Mouse (Mus musculus) layer of hippocampus, postnatal 14 days (tissue): ENCODE measurements at regions not wholly inside any gene's neighbourhood (a gene's known extent, or its start where the extent isn't known, plus 50 kb on each side); places are given as distances from the start of the nearest gene placed in this dataset.
"Not testable (repeated sequence)": the region's sequence is repeated elsewhere in the genome, so short reads cannot be mapped to it uniquely, and the experiment has no call there.

Source experiments
- DNase-seq, 2 experiments: peaks; one replicate each; pipeline ENCODE4 v3.0.0; 2021 to 2022; ENCODE audit warnings: low spot score in 2 of 2, mixed read lengths in 1 of 2

GRCm38 (mm10) chr6:53233777-53234176, 53.3 kb upstream of the Creb5 start:
- DNase-seq = no peak

DNA sequence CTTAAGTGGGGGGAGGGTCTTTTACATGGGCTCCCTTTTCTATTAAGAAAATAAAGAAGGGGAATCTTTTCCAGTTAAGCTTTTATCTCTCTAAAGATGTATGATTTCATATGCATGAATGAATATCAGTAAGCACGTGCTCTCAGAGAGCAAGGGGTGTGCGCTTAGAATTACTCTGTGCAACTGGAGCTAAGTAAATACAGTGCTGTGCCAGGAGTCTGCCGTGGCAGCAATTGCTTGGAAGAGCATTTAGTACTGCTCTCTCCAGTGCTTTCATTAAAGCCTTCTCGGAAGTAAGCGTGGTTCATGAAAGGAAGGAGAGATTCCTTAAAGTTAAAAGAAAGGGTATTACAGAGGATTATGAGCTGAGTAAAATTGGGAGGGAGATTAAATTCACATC, 54.5 kb upstream of the Creb5 start:
- DNase-seq = no peak

DNA sequence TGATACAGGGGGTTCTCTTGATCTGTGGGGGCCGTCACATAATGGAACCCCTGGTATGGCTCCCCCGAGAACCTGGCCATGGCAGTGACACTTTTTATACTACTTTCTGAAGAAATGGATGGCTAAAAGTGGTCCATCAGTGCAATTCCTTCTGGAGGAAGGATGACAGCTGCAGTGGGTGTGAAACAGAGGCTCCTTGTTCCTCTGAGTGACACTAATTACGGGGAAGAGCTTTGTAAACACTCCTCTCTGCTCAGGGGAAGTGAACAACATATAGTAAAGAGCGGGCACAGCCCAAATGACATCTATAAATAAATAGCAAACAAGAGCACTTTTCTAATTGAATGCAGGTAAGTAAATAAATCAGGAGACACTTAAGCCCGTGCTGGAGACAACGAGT, 57.7 kb upstream of the Creb5 start:
- DNase-seq = no peak

DNA sequence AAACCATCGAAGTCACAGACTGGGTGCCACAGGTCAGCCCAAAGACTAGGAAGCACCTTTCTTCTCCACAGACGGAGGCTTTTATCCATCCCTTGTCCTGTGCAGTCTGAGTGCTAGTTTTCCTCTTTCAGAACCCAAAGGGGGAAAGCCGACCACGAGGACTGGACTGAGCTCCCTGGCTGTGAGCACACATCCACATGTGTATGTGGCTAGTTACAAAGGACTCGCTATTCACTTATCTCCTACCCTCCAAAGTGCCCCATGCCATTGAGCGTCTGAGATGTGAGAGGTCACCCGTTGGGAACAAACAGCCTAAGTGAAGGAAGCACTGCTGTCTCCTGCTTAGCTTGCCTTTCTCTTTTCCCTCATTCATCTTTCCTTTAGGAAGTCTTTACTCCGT, 65.0 kb upstream of the Creb5 start:
- DNase-seq = no peak

GRCm38 (mm10) chr6:53221668-53222005, 65.4 kb upstream of the Creb5 start:
- DNase-seq = no peak

DNA sequence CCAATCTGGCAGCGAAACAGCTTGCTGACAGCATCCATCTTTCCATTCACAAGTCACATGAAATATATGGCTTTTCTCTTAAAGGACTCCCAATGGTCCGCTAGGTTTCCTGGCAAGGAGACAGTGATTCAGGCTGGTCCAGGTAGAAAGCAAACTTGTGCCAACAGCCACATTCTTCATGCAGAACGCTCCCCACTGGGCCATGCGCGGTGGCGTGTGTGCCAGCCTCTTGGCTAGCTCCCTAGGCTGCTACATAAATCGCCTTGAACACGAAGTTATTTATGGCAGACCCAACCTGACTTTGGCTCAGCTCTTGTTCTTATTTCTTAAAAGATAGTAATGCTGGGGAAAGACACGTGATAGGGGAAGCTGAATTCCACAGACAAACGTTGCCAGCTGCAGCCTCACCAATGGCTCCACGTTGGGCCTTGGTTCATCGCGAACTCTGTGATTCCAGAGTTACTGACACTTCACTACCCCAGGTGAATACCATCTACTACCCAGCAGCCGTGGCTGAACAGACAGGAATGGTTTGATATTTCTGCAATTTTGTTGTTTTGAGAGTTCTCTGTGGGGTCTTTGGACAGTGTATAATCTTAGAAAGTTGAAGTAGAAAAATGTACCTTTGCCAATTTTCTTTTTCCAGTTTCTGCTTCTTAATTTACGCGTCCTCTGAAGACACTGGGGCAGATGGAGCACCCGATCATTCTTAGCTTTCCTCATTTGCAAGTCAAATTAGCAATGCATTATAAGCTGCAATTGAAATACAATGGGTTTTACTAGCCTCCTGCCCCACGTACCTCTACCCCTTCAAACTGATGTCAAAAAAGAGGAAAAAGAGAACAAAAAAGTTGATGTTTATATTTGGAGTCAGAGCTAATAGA, 66.0 kb upstream of the Creb5 start:
- DNase-seq = no peak

- peak in 1 of 2 experiments; percentile 36 for DNase-seq
Measured at GRCm38 (mm10) chr6:53218871-53219286, 68.2 kb upstream of the Creb5 start.

DNA sequence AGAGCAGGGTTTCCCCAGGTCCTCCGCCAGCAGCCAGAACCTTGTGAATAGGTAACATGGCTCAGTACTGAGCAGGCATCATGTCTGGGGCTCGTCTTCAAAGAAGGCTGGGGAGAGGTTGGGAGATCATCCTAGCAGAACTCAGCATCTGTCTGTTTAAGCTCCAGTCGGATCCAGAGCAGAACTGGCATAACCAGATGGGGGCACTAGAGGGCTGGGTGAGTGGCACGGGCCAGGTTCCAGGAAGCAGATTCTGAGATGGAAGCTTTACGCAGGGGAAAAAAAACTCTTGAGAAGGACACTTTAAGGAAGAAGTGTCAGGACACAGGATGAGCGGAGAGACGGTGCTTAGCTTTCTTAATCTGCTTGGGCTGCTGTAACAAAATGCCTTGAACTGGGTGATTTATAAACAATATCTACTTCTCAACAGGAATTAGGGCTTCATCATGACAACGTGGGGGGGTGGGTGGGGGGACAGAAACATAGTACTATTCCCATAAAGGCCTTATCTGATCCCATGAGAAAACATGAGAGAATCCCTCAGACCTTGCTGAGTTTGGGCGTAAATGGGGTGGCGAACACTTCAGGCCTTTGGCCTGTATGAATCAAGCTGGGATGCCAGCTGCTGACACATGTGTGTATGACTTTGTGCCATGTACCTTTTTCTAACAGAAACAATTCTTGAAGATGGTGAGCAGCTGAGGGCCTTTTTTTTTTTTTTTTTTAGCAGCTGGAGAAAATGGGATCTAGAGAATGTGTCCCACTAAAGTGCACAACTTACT, 69.6 kb upstream of the Creb5 start:
- DNase-seq = peak in 1 of 2 experiments; percentile 54

- no peak for DNase-seq
Measured at GRCm38 (mm10) chr6:53216715-53217114, 70.4 kb upstream of the Creb5 start.

DNA sequence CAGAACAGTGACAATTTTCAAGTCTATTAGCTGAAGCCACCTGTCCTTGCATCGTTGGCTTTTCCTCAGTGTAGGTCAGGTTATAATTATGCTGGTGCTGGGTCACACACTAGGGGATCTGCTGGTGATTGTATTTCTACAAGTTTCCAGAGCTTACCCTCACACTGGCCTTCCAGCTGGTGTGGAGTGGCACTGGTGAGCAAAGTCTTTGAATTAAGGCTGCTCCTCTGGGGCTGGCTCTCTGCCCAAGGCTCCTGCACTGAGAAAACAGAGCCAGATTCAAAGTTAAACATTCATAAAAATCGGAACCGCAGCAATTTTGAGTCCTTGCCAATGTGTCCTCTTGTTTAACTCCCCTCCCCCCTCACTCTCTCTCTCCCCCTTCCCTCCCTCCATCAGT, 75.7 kb upstream of the Creb5 start:
- no peak for DNase-seq

DNA sequence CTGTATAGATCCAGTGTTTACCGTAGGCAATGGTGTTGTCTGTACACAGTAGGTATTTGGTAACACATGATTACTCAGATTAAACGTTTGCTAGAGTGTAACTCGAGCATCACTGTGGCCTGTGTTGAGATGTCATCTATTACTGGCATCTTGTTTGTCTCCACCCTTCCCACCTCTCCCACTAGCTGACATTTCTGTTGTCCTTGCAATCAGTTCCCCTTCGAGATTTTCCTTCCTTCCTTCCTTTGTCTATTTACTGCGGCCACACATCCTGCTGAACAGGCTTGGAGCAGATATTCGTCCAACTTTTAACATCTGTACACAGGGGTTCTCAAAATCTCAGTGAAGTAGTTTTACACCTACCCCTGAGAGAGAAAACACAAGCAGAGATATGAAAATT, 77.7 kb upstream of the Creb5 start:
- DNase-seq = no peak

DNA sequence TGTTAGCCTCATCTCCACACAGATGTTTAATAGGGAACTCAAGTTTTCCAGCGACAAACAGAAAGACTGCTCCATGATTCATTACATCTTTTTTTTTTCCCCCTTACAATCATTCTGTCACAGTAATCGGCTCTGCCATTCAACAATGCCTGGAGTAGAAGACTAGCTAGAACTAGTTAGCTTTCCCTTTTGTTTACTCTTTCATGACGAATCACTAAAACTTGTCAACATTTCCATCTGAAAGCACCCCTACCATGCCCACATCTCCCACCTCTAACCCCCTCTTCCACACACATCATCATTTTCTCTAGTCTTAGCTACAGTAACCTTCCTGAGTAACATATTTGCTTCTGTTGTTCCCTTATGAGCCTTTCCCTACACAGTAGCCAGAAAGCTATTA, 78.6 kb upstream of the Creb5 start:
- DNase-seq = no peak

DNA sequence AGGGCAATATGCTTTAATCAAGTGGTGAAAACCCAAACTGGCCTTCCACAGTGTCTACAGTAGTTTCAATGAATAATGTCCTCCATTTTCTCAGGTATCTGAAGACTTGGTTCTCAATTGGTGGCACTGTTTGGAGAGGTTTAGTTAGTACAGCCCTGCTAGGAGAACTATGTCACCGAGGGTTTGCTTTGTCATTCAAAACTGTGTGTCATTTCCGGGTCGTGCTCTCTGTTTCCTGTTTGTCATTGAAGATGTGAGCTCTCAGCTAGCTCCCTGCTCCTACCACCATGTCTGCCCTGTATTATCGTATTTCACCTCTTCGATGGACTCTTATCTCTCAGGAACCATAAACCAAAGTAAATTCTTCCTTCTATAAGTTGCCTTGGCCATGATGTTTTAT, 79.3 kb upstream of the Creb5 start:
- no peak for DNase-seq

DNA sequence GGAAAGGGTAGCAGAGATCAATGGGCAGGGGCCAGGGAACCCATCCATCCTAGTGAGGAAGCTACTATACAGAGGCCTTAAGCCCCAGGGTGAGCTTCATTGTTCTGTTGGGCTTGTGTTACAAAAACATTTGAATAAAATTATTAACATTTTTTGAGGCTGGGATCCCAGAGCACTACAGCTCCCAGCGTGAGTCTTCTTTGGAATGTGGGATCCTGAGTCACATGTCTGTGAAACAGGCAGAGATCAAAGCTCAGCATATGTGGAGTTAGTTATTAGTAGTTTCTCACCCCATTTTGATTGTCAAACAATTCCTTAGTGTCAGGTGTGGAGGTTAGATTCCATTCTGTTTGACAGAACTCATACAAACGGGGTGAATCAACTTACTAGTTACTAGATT, 79.7 kb upstream of the Creb5 start:
- DNase-seq = no peak

DNA sequence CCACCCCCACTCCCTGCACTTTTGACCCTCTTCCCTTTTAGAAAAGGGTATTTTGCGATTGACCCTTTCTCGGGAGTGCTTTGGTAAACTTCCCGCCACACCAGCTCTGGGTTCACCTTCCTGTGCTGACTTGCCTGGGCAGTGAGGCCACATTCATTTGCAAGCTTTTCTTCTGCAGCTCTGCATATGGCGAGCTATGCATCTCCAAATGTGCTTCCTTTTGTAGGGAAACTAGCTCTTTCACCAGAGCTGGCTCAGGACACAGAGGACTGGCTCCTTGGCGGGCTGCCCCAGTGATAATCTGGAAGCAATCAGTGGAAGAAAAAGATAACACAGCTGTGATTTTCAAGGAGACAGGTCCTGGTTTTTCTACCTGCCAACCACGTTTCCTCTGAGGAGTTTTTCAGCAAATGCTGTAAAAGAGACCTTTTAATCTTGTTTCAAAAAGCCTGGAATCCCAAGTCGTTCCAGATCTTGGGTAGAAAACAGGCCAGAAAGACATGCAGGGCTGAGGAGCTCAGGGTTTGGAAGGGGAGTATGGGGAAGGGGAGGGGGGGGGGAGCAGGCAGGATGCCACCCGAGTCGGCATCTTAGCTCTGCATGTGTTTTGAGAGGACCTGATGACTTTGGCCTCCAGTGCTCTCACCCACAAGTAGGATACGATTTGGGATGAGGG, 85.7 kb upstream of the Creb5 start:
- no peak for DNase-seq

DNA sequence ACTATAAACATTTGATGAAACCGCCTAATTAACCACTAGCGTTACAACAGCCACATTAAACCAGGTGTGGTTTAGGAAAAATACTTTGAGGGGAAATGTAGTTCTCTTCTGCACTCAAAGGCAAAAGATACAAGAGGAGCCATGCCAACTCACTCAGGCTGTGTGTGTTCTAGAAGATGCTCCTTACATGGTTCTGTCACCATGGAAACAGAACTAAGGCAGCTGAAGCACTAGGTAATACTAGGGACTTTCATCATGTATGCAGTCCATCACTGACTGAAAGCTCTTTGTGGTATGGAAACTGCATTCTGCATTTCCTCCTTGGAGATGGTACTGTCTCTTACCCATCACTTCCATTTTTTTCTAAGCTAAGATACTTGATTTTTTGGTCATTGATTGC, 87.6 kb upstream of the Creb5 start:
- no peak for DNase-seq

GRCm38 (mm10) chr6:53182131-53182530, 104.9 kb upstream of the Creb5 start:
- DNase-seq = not testable (repeated sequence)

DNA sequence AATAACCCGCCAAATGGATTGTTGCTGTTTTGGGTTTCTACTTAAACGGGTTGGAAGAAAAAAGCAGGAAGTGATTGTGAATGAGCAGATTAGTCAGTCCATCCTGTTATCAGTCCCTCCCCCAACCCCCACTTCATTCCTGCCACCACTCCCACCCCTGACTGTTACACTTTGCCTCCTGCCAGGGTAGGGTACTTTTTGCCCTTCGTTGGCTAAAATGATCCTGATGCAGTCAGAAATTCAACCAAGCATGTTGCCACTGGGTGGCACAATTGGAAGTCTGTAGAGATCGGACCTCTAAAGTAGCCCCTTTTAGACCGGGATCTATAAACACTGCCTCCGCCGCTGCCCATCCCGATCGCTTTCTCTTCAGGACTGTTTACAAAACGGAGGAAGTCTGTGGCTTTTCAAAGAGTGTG, 96.0 kb upstream of the Jazf1 start:
- peak; percentile 17 to 28 for DNase-seq

DNA sequence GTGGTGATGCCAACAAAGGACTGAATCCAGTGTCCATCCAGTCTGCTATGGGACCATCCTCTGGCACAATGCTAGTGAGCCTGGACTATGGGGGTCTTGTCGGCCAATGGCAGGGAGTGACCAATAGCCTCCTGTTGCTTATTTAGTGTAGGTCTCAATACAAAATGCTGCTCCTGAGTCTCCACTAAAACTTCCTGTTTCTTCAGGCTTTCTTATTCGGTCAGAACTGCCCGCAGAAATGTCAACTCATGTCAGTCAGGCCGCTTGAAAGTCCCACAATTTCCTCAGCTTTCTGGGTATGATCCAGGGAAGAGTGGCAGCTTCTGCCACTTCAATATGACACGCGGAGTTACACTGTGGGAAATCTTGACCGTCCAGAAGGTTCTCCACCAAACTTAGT, 94.7 kb upstream of the Jazf1 start:
- no peak for DNase-seq

GRCm38 (mm10) chr6:53161627-53162026, 93.2 kb upstream of the Jazf1 start:
- DNase-seq = no peak

DNA sequence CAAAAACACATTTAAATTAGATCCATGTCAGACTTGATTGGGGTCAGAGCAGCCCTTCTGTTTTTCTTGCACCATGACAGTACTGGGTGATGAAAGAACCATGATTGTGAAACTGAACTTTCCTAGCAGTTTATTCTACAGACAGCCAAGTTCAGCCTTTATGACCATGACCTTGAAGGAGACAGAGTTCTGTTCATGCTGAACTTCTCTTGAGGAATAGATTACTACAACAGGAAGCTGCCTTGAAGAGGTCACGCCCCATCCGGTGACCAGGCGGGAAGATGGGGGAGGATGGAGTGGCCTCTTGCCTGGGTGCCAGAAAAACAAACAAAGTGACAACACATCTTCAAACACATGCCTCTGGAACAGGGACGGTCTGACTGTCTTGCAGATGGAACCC, 86.2 kb upstream of the Jazf1 start:
- no peak for DNase-seq

GRCm38 (mm10) chr6:53147478-53147877, 79.0 kb upstream of the Jazf1 start:
- DNase-seq = no peak
